Mouse (Mus musculus): ENCODE data around the gene H6pd. TPM values are rescaled to one million over a fixed set of nuclear protein-coding genes. Genes with fewer than 3 reads are reported as not detected.

The H6pd gene
- polyA plus RNA-seq, 1 experiment: 7.3 TPM

- no peaks in the 10 kb centered on the region for H3K27me3 ChIP-seq (ENCODE audit: control insufficient read depth, insufficient read depth, low read length)
- H3K4me1 ChIP-seq (ENCODE audit: control insufficient read depth, insufficient read depth, low read length): peaks cover 11% of the 10 kb centered on the region
- H3K36me3 ChIP-seq (ENCODE audit: control insufficient read depth, insufficient read depth, low read length): no peaks in the 10 kb centered on the region
- H3K27ac ChIP-seq (ENCODE audit: control insufficient read depth, insufficient read depth, low read depth, low read length): no peak overlapping the region
- TF ChIP-seq POLR2A (IDR thresholded peaks at IDR 0.05; ENCODE audit: control insufficient read depth, low read depth, low read length): no peak
- no peak for TF ChIP-seq CTCF (IDR thresholded peaks at IDR 0.05; ENCODE audit: control insufficient read depth, insufficient read depth, insufficient replicate concordance, low read depth, low read length)
- no peak overlapping the region for H3K4me3 ChIP-seq (ENCODE audit: control insufficient read depth, low read depth, low read length)
Measured at GRCm38 (mm10) chr4:150036094-150036493, 27.3 kb upstream of the H6pd start.

GRCm38 (mm10) chr4:150035280-150035679 is 26.5 kb upstream of the H6pd start:
- no peak overlapping the region for H3K27ac ChIP-seq (ENCODE audit: control insufficient read depth, insufficient read depth, low read depth, low read length)
- TF ChIP-seq POLR2A (IDR thresholded peaks at IDR 0.05; ENCODE audit: control insufficient read depth, low read depth, low read length) (no peak), CTCF (IDR thresholded peaks at IDR 0.05; ENCODE audit: control insufficient read depth, insufficient read depth, insufficient replicate concordance, low read depth, low read length) (peak; percentile 95)
- H3K27me3 ChIP-seq (ENCODE audit: control insufficient read depth, insufficient read depth, low read length): no peaks in the 10 kb centered on the region
- H3K36me3 ChIP-seq (ENCODE audit: control insufficient read depth, insufficient read depth, low read length): no peaks in the 10 kb centered on the region
- peaks cover 16% of the 10 kb centered on the region for H3K4me1 ChIP-seq (ENCODE audit: control insufficient read depth, insufficient read depth, low read length)
- H3K4me3 ChIP-seq (ENCODE audit: control insufficient read depth, low read depth, low read length): no peak overlapping the region; the same call in 1 of the 2 replicates

- Histone ChIP-seq H3K36me3 (ENCODE audit: control insufficient read depth, insufficient read depth, low read length) (no peaks in the 10 kb centered on the region), H3K4me3 (ENCODE audit: control insufficient read depth, low read depth, low read length) (no peak overlapping the region), H3K4me1 (ENCODE audit: control insufficient read depth, insufficient read depth, low read length) (peaks cover 15% of the 10 kb centered on the region), H3K27me3 (ENCODE audit: control insufficient read depth, insufficient read depth, low read length) (no peaks in the 10 kb centered on the region), H3K27ac (ENCODE audit: control insufficient read depth, insufficient read depth, low read depth, low read length) (no peak overlapping the region)
- TF ChIP-seq CTCF (IDR thresholded peaks at IDR 0.05; ENCODE audit: control insufficient read depth, insufficient read depth, insufficient replicate concordance, low read depth, low read length): no peak
- TF ChIP-seq POLR2A (IDR thresholded peaks at IDR 0.05; ENCODE audit: control insufficient read depth, low read depth, low read length): no peak
Measured at GRCm38 (mm10) chr4:150033261-150033671, 24.4 kb upstream of the H6pd start.

GRCm38 (mm10) chr4:150031234-150031890 is 22.5 kb upstream of the H6pd start:
- Histone ChIP-seq H3K4me3 (ENCODE audit: control insufficient read depth, low read depth, low read length) (no peak overlapping the region), H3K27me3 (ENCODE audit: control insufficient read depth, insufficient read depth, low read length) (no peaks in the 10 kb centered on the region), H3K27ac (ENCODE audit: control insufficient read depth, insufficient read depth, low read depth, low read length) (no peak overlapping the region), H3K4me1 (ENCODE audit: control insufficient read depth, insufficient read depth, low read length) (peaks cover 15% of the 10 kb centered on the region), H3K36me3 (ENCODE audit: control insufficient read depth, insufficient read depth, low read length) (no peaks in the 10 kb centered on the region)
- TF ChIP-seq POLR2A (IDR thresholded peaks at IDR 0.05; ENCODE audit: control insufficient read depth, low read depth, low read length) (no peak), CTCF (IDR thresholded peaks at IDR 0.05; ENCODE audit: control insufficient read depth, insufficient read depth, insufficient replicate concordance, low read depth, low read length) (no peak)

- Histone ChIP-seq H3K4me3 (ENCODE audit: control insufficient read depth, low read depth, low read length) (peak overlapping the region; percentile 70), H3K27me3 (ENCODE audit: control insufficient read depth, insufficient read depth, low read length) (no peaks in the 10 kb centered on the region), H3K36me3 (ENCODE audit: control insufficient read depth, insufficient read depth, low read length) (no peaks in the 10 kb centered on the region), H3K4me1 (ENCODE audit: control insufficient read depth, insufficient read depth, low read length) (peaks cover 15% of the 10 kb centered on the region), H3K27ac (ENCODE audit: control insufficient read depth, insufficient read depth, low read depth, low read length) (no peak overlapping the region; the same call in 1 of the 2 replicates)
- TF ChIP-seq CTCF (IDR thresholded peaks at IDR 0.05; ENCODE audit: control insufficient read depth, insufficient read depth, insufficient replicate concordance, low read depth, low read length): no peak
- no peak for TF ChIP-seq POLR2A (IDR thresholded peaks at IDR 0.05; ENCODE audit: control insufficient read depth, low read depth, low read length)
Measured at GRCm38 (mm10) chr4:150030449-150031233, 21.8 kb upstream of the H6pd start.

GRCm38 (mm10) chr4:150029885-150030284 is 21.1 kb upstream of the H6pd start:
- Histone ChIP-seq H3K36me3 (ENCODE audit: control insufficient read depth, insufficient read depth, low read length) (no peaks in the 10 kb centered on the region), H3K27me3 (ENCODE audit: control insufficient read depth, insufficient read depth, low read length) (no peaks in the 10 kb centered on the region), H3K27ac (ENCODE audit: control insufficient read depth, insufficient read depth, low read depth, low read length) (no peak overlapping the region), H3K4me3 (ENCODE audit: control insufficient read depth, low read depth, low read length) (no peak overlapping the region), H3K4me1 (ENCODE audit: control insufficient read depth, insufficient read depth, low read length) (peaks cover 11% of the 10 kb centered on the region)
- no peak for TF ChIP-seq CTCF (IDR thresholded peaks at IDR 0.05; ENCODE audit: control insufficient read depth, insufficient read depth, insufficient replicate concordance, low read depth, low read length)
- no peak for TF ChIP-seq POLR2A (IDR thresholded peaks at IDR 0.05; ENCODE audit: control insufficient read depth, low read depth, low read length)

- H3K4me1 ChIP-seq (ENCODE audit: control insufficient read depth, insufficient read depth, low read length): no peaks in the 10 kb centered on the region
- no peak overlapping the region for H3K4me3 ChIP-seq (ENCODE audit: control insufficient read depth, low read depth, low read length)
- no peaks in the 10 kb centered on the region for H3K36me3 ChIP-seq (ENCODE audit: control insufficient read depth, insufficient read depth, low read length)
- H3K27ac ChIP-seq (ENCODE audit: control insufficient read depth, insufficient read depth, low read depth, low read length): no peak overlapping the region
- TF ChIP-seq POLR2A (IDR thresholded peaks at IDR 0.05; ENCODE audit: control insufficient read depth, low read depth, low read length) (no peak), CTCF (IDR thresholded peaks at IDR 0.05; ENCODE audit: control insufficient read depth, insufficient read depth, insufficient replicate concordance, low read depth, low read length) (no peak)
- no peaks in the 10 kb centered on the region for H3K27me3 ChIP-seq (ENCODE audit: control insufficient read depth, insufficient read depth, low read length)
Measured at GRCm38 (mm10) chr4:150023518-150023917, 14.7 kb upstream of the H6pd start.

Measured in testis, adult 2 months (tissue).